Mouse (Mus musculus): Measurements from ENCODE around the gene Serpina3b.

Serpina3b gene

GRCm38 (mm10) chr12:104175636-104176035, 47.8 kb downstream of the Serpina3b start:
- DNase-seq (ENCODE audit: low spot score in 2 of 2): no peak

- DNase-seq (ENCODE audit: low spot score in 2 of 2): no peak
Measured at GRCm38 (mm10) chr12:104178577-104178976, 50.8 kb downstream of the Serpina3b start.

DNA sequence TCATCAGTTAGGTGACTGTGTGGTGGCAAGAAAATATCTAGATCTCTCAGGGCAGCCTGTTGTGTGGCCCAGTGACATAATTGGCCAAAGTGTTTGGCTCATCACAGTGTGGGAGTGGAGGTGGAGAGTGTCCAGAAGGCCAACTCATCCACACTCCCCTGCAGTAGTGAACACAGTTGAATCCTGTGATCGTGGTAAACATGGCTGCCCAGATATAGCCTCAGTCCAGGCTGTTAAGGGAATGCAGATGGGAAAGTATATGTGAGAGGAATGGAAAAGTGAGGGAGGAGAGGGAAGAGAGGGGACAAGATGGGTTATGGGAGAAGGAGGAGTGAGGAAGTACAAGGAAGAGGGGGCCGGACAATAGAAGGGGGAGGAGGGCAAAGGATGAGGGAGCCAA, 51.2 kb downstream of the Serpina3b start:
- no peak for DNase-seq (ENCODE audit: low spot score in 2 of 2)

DNA sequence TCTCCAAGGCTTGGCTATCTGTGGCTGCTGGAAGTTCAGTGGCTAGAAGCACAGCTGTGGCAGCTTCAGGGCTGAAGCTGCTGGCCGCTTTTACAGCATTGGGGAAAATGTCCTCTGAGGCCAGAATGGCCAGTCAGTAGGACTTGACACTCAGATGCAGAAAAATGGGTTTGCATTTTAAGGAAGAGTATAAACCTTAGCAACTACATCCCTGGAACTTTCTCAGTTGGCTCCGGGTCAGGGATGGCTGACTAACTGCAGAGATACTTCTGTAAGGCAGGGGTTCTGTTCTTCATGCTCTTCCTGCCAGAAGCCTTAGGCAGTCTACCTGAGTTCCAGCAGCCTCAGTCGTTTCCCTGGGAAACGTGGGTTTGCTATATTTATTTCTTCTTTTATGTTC, 57.2 kb downstream of the Serpina3b start:
- no peak for DNase-seq (ENCODE audit: low spot score in 2 of 2)

- DNase-seq (ENCODE audit: low spot score in 2 of 2): peak; percentile 10 to 20
Measured at GRCm38 (mm10) chr12:104186041-104186581, 58.3 kb downstream of the Serpina3b start.

All from left cerebral cortex, adult 9 months (tissue).